Mouse (Mus musculus) bone marrow, adult 2 months (tissue): ENCODE data around the gene Asb12. TPM values are rescaled to one million over a fixed set of nuclear protein-coding genes. Genes with fewer than 3 reads are reported as not detected.
"Not testable (repeated sequence)": the region's sequence is repeated elsewhere in the genome, so short reads cannot be mapped to it uniquely, and the experiment has no call there.

ENCODE experiments used
- H3K27ac ChIP-seq: fragments of 200-500 bp; 2 replicates; pipeline ENCODE4 v1.5.1; 2012; ENCODE audit warnings: low read depth, mild to moderate bottlenecking, control low read depth, inconsistent platforms, low read length; ENCODE audit not compliant: control insufficient read depth, poor library complexity, insufficient read depth
- H3K4me1 ChIP-seq: fragments of 200-500 bp; 2 replicates; pipeline ENCODE4 v1.6.1; 2011; ENCODE audit warnings: low read length; ENCODE audit not compliant: control insufficient read depth, insufficient read depth
- H3K4me3 ChIP-seq: fragments of 200-500 bp; replicated peaks from 2 replicates; pipeline ENCODE3; 2011; ENCODE audit warnings: mild to moderate bottlenecking, low read depth, low read length, control low read depth; ENCODE audit not compliant: control insufficient read depth
- CTCF ChIP-seq: fragments of 200-500 bp; IDR thresholded peaks from 2 replicates; pipeline ENCODE4 v1.5.1; 2011; ENCODE audit warnings: low read length, control low read depth; ENCODE audit not compliant: control insufficient read depth, insufficient read depth
- POLR2A ChIP-seq: fragments of 200-500 bp; IDR thresholded peaks from 2 replicates; pipeline ENCODE4 v1.6.1; 2011; ENCODE audit warnings: low read depth, mild to moderate bottlenecking, control low read depth, low read length, borderline replicate concordance; ENCODE audit not compliant: control insufficient read depth
- WGBS: fragments of 180-500 bp; shearing (Covaris S2); methylation state at CpG from one replicate; pipeline ENCODE4 v1.1.7; 2018; 5-methylcytosine and 5-hydroxymethylcytosine counted together
- polyA plus RNA-seq: library from polyadenylated mRNA; stranded (reverse); fragments of >200 nt; gene quantifications from 2 replicates; pipeline ENCODE4 v1.2.4, GENCODE M21; 2011; ENCODE audit warnings: low replicate concordance; ENCODE audit not compliant: missing spikeins, insufficient read depth, insufficient read length

Asb12 gene
- not detected in 2 replicates for polyA plus RNA-seq

DNA sequence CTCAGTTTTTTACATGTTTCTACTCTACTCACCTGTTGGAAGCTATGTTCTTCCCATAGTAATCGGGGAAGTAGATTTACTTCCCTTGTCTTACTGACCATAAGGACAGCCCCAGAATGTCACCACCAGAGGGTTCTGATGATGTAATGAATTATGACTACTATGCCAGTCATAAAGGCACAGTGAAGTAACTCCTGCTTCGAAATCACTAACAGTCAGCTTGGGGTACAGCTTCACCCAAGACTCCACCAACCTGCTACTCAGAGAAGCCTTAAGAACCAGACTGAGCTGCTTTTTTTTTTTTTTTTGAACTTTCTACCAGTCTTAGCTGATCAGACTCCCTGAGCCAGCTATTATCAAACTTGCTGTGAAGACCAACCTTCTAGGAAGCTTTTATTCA is at the start of gene Asb12, which contains the start of gene Pfn5:
Asb12 (minus strand) TSS at position 101 of the 400 bp plus-strand sequence.
Pfn5 (plus strand) TSS at position 218 of the 400 bp plus-strand sequence.
- WGBS = 58% methylated on average over 2 of the region's 2 CpGs
- no peak within 1 kb of the TSS for H3K4me3 ChIP-seq

DNA sequence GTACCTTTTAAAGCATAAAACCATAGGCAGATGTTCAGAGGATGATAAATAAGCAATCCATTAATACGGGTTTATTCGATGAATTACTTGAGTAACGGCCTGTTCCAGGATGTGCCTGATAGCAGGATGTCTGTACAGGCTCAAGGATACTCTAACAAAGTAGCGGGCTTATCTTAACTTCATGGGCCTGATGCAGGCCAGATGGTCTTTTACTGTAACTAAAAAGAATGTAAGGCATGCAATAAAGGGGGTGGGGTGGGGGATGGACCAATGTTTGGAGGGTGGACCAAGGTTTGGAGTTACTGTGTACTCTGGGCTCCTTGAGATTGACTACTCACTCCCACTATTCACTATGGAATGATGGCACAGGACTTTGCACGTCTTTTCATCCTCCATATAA is 42.8 kb upstream of the Asb12 start:
- H3K4me3 ChIP-seq = no peak overlapping the region
- TF ChIP-seq POLR2A (no peak), CTCF (no peak)
- no peak overlapping the region for H3K27ac ChIP-seq
- H3K4me1 ChIP-seq = no peaks in the 10 kb centered on the region
- 79% methylated on average over 5 of the region's 5 CpGs for WGBS

More for the DNA sequence above, at the start of gene Asb12, which contains the start of gene Pfn5:
- H3K4me1 ChIP-seq = no peaks in the 10 kb centered on the region
- TF ChIP-seq CTCF (no peak), POLR2A (no peak)
- no peak within 1 kb of the TSS for H3K27ac ChIP-seq

DNA sequence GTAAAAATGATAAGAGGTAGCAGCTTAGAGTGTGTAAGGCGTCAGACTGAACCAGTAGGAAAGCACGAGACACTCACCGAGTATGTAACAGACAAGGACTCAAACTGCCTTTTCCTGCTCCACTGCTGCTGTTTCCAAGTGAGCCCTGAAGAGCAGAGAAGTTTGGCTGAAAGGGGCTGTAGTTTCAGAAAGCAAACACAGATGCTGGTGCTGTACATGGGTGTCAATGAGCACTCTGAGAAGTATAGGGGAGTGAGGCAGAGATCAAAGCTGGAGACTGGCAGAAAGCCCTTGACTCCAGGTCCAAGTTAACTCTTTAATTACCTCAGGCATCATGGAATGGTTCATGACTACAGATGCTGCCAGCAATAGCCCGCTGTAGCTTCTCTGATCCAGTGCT is 3.5 kb downstream of the Asb12 start:
- Histone ChIP-seq H3K27ac (no peak overlapping the region), H3K4me1 (no peaks in the 10 kb centered on the region), H3K4me3 (no peak overlapping the region)
- TF ChIP-seq CTCF (no peak), POLR2A (no peak)
- 85% methylated on average over 4 of the region's 4 CpGs for WGBS

DNA sequence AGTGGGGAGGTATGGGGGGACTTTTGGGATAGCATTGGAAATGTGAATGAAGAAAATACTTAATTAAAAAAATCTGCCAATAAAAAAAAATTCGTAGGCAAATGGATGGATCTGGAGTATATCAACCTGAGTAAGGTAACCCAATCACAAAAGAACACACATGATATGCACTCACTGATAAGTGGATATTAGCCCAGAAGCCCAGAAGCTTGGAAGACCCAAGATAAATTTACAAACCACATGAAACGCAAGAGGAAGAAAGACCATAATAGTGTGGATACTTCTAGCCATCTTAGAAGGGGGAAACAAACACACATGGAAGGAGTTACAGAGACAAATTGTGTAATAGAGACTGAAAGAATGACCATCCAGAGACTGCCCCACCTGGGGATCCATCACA is 22.3 kb downstream of the Asb12 start:
- H3K27ac ChIP-seq, H3K4me1 ChIP-seq, H3K4me3 ChIP-seq: not testable (repeated sequence)
- 58% methylated on average over 2 of the region's 2 CpGs for WGBS

DNA sequence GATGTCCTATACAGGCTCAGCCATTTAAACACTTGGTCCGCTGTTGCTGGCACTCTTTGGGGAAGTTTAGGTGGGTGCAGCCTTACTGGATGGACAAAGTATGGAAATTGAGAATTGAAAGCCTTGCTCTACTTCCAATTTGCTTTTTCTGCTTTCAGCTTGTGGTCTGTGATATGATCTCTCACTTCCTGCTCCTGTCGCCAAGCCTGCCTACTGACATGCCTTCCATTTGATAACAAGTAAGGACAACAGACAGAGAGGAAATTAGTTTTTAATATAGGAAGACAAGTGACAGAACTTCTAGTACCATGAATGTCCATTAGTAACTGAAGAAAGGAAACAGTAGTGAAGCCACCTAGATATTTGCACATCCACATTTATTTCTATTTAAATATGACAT is 32.6 kb downstream of the Asb12 start:
- Histone ChIP-seq H3K4me1 (no peaks in the 10 kb centered on the region), H3K4me3 (no peak overlapping the region), H3K27ac (no peak overlapping the region)
- TF ChIP-seq POLR2A (no peak), CTCF (no peak)
- WGBS = 33% methylated on average over 2 of the region's 2 CpGs

DNA sequence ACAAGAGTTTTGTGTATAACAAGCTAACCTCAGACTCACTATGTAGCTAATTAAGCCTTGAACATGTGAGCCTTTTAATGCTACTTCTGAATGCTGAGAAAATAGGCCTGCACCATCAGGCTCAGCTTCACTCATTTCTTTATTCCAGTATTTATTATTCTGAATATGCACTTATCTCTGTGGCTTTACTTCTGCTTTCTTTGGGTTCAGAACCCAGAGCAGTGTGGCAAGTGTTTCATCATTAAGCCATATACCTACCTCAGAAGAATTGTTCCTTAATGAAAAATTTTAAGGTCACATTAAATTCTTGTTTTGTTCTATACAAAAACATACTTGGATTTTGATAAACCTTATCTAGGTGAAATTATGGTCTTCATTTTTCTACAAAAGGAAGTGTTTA is 33.9 kb downstream of the Asb12 start:
- H3K4me3 ChIP-seq = no peak overlapping the region
- no peak for TF ChIP-seq CTCF
- TF ChIP-seq POLR2A = no peak

DNA sequence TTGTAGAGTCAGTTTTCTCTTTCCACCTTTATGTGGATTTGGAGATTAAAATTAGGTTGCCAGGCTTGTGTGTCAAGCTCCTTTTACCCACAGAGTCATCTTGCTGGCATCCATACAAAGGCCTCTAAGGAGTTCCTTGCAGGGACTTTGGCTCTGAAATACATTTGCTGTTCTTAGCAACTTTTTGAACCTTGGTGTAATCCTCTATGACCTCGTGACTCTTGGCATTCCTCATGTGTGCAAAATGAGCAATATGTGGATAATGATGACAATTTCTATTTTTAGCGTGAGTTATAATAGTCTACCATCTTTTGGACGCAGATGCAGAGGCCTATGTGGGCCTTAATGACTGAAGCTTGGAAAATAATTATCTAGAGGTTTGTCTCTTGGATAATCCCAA is 100.6 kb downstream of the Asb12 start:
- TF ChIP-seq POLR2A (no peak), CTCF (no peak)
- 66% methylated on average over 3 of the region's 3 CpGs for WGBS
- Histone ChIP-seq H3K4me1 (no peaks in the 10 kb centered on the region), H3K4me3 (no peak overlapping the region), H3K27ac (no peak overlapping the region)

More for the DNA sequence above, 33.9 kb downstream of the Asb12 start:
- H3K4me1 ChIP-seq = no peaks in the 10 kb centered on the region
- no peak overlapping the region for H3K27ac ChIP-seq

DNA sequence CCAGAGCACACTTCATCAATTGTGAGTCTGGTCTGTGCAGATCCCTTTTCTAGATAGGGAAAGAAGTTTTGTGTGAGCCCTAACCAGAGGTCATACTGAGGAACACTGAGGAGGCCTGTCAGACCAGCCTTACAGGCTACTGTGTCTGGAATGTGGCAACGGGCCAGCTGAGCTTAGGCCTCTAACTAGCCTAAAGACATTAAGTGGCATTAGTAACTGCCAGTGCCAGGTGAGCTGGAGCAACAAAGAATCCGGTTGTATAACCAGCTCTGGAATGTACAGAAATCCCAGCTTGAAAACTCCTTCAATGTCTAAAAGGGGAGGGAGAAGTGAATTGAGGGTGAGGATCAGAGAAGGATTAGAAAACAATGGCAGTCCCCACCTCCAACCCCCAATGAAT is 111.9 kb downstream of the Asb12 start:
- Histone ChIP-seq H3K4me3 (no peak overlapping the region), H3K4me1 (peaks cover 1% of the 10 kb centered on the region), H3K27ac (no peak overlapping the region)
- 79% methylated on average over 2 of the region's 2 CpGs for WGBS
- TF ChIP-seq CTCF (no peak), POLR2A (no peak)

DNA sequence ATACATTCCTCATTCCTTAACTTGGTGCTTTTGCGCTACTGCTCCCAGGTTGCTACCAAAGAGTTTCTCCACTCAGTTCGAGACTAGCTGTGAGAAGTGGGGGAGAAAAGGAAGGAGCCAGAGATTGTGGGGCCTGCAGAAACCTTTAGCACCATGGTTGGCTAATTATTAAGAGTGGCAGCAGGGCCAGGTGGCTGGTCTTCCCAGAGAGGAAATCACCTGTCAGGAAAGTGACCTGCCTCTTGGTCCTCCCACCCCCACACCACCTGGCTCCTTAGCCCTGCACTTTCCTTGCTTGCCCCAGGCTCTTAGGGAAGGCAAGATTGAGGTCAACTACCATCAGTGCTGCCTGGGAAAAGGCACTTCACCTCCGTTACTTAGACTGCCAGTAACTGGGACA is 112.6 kb downstream of the Asb12 start:
- Histone ChIP-seq H3K4me3 (peak overlapping the region; percentile 80), H3K4me1 (peaks cover 1% of the 10 kb centered on the region), H3K27ac (no peak overlapping the region)
- no peak for TF ChIP-seq CTCF
- no peak for TF ChIP-seq POLR2A
- 32% methylated on average over 3 of the region's 3 CpGs for WGBS
